Mouse (Mus musculus): ENCODE results near the gene Macrod2. TPM values are rescaled to one million over a fixed set of nuclear protein-coding genes. Genes with fewer than 3 reads are reported as not detected.

The Macrod2 gene
- polyA plus RNA-seq, 1 experiment from 2014 or later: 22.7 TPM

- H3K4me1 ChIP-seq (replicated peaks): no peaks in the 10 kb centered on the region
- H3K4me2 ChIP-seq: no peak overlapping the region
- H3K4me3 ChIP-seq: no peak overlapping the region
- no peaks in the 10 kb centered on the region for H3K27me3 ChIP-seq (replicated peaks)
- no peaks in the 10 kb centered on the region for H3K36me3 ChIP-seq
- no peak for ATAC-seq (ENCODE audit: insufficient number of reproducible peaks, low FRiP score)
- H3K9me3 ChIP-seq (replicated peaks): no peaks in the 10 kb centered on the region
- H3K27ac ChIP-seq (ENCODE audit: poor library complexity, severe bottlenecking): no peak overlapping the region
- no peak overlapping the region for H3K9ac ChIP-seq
- 72% methylated on average over 4 of the region's 4 CpGs for WGBS
Measured at GRCm38 (mm10) chr2:141163918-141164317, 768.8 kb downstream of the Macrod2 start.

GRCm38 (mm10) chr2:141169586-141169985 is 774.5 kb downstream of the Macrod2 start:
- no peak for ATAC-seq (ENCODE audit: insufficient number of reproducible peaks, low FRiP score)
- Histone ChIP-seq H3K27me3 (replicated peaks) (no peaks in the 10 kb centered on the region), H3K9ac (no peak overlapping the region), H3K9me3 (replicated peaks) (no peaks in the 10 kb centered on the region), H3K4me3 (no peak overlapping the region), H3K27ac (ENCODE audit: poor library complexity, severe bottlenecking) (no peak overlapping the region), H3K36me3 (no peaks in the 10 kb centered on the region), H3K4me1 (replicated peaks) (no peaks in the 10 kb centered on the region), H3K4me2 (no peak overlapping the region)
- 76% methylated on average over 3 of the region's 3 CpGs for WGBS

GRCm38 (mm10) chr2:141173167-141173566 is 778.1 kb downstream of the Macrod2 start:
- Histone ChIP-seq H3K27me3 (replicated peaks) (no peaks in the 10 kb centered on the region), H3K36me3 (no peaks in the 10 kb centered on the region), H3K9me3 (replicated peaks) (no peaks in the 10 kb centered on the region), H3K27ac (ENCODE audit: poor library complexity, severe bottlenecking) (no peak overlapping the region), H3K9ac (no peak overlapping the region), H3K4me2 (no peak overlapping the region), H3K4me3 (no peak overlapping the region), H3K4me1 (replicated peaks) (no peaks in the 10 kb centered on the region)
- ATAC-seq (ENCODE audit: insufficient number of reproducible peaks, low FRiP score): no peak
- WGBS: 71% methylated on average over 1 of the region's 1 CpGs

- no peak for ATAC-seq (ENCODE audit: insufficient number of reproducible peaks, low FRiP score)
- no peaks in the 10 kb centered on the region for H3K36me3 ChIP-seq
- no peak overlapping the region for H3K27ac ChIP-seq (ENCODE audit: poor library complexity, severe bottlenecking)
- no peaks in the 10 kb centered on the region for H3K9me3 ChIP-seq (replicated peaks)
- no peak overlapping the region for H3K9ac ChIP-seq
- H3K4me2 ChIP-seq: no peak overlapping the region
- H3K4me1 ChIP-seq (replicated peaks): no peaks in the 10 kb centered on the region
- WGBS: 74% methylated on average over 3 of the region's 3 CpGs
- no peaks in the 10 kb centered on the region for H3K27me3 ChIP-seq (replicated peaks)
- no peak overlapping the region for H3K4me3 ChIP-seq
Measured at GRCm38 (mm10) chr2:141173607-141174006, 778.5 kb downstream of the Macrod2 start.

GRCm38 (mm10) chr2:141180656-141181055 is 785.5 kb downstream of the Macrod2 start:
- Histone ChIP-seq H3K27me3 (replicated peaks) (no peaks in the 10 kb centered on the region), H3K4me2 (no peak overlapping the region), H3K4me3 (no peak overlapping the region), H3K9me3 (replicated peaks) (no peaks in the 10 kb centered on the region), H3K9ac (no peak overlapping the region), H3K27ac (ENCODE audit: poor library complexity, severe bottlenecking) (no peak overlapping the region), H3K36me3 (no peaks in the 10 kb centered on the region), H3K4me1 (replicated peaks) (no peaks in the 10 kb centered on the region)
- no peak for ATAC-seq (ENCODE audit: insufficient number of reproducible peaks, low FRiP score)
- 67% methylated on average over 1 of the region's 1 CpGs for whole genome bisulfite sequencing

GRCm38 (mm10) chr2:141182034-141182759 is 787.1 kb downstream of the Macrod2 start:
- no peak for ATAC-seq (ENCODE audit: insufficient number of reproducible peaks, low FRiP score)
- Histone ChIP-seq H3K27ac (ENCODE audit: poor library complexity, severe bottlenecking) (no peak overlapping the region), H3K27me3 (replicated peaks) (no peaks in the 10 kb centered on the region), H3K4me3 (no peak overlapping the region), H3K4me2 (no peak overlapping the region), H3K9ac (no peak overlapping the region), H3K36me3 (no peaks in the 10 kb centered on the region), H3K9me3 (replicated peaks) (no peaks in the 10 kb centered on the region), H3K4me1 (replicated peaks) (no peaks in the 10 kb centered on the region)
- WGBS: 72% methylated on average over 5 of the region's 5 CpGs

GRCm38 (mm10) chr2:141194476-141194875 is 799.4 kb downstream of the Macrod2 start:
- ATAC-seq (ENCODE audit: insufficient number of reproducible peaks, low FRiP score): no peak
- no peaks in the 10 kb centered on the region for H3K27me3 ChIP-seq (replicated peaks)
- H3K9me3 ChIP-seq (replicated peaks): no peaks in the 10 kb centered on the region
- no peak overlapping the region for H3K27ac ChIP-seq (ENCODE audit: poor library complexity, severe bottlenecking)
- H3K4me1 ChIP-seq (replicated peaks): 0 out of 2 replicates have a peak, but pooled peaks cover 3% of the 10 kb centered on the region
- H3K4me3 ChIP-seq: no peak overlapping the region
- no peak overlapping the region for H3K9ac ChIP-seq
- no peaks in the 10 kb centered on the region for H3K36me3 ChIP-seq
- H3K4me2 ChIP-seq: no peak overlapping the region

- no peak for ATAC-seq (ENCODE audit: insufficient number of reproducible peaks, low FRiP score)
Measured at GRCm38 (mm10) chr2:141200481-141200880, 805.4 kb downstream of the Macrod2 start.

GRCm38 (mm10) chr2:141201303-141202014 is 806.4 kb downstream of the Macrod2 start:
- Histone ChIP-seq H3K27me3 (replicated peaks) (no peaks in the 10 kb centered on the region), H3K9ac (no peak overlapping the region), H3K27ac (ENCODE audit: poor library complexity, severe bottlenecking) (no peak overlapping the region), H3K36me3 (no peaks in the 10 kb centered on the region), H3K4me1 (replicated peaks) (no peaks in the 10 kb centered on the region), H3K4me3 (no peak overlapping the region), H3K9me3 (replicated peaks) (no peaks in the 10 kb centered on the region), H3K4me2 (no peak overlapping the region)
- ATAC-seq (ENCODE audit: insufficient number of reproducible peaks, low FRiP score): no peak
- 76% methylated on average over 2 of the region's 2 CpGs for WGBS

More at GRCm38 (mm10) chr2:141200481-141200880, 805.4 kb downstream of the Macrod2 start:
- H3K27ac ChIP-seq (ENCODE audit: poor library complexity, severe bottlenecking): no peak overlapping the region
- H3K36me3 ChIP-seq: no peaks in the 10 kb centered on the region
- H3K9ac ChIP-seq: no peak overlapping the region
- 71% methylated on average over 4 of the region's 4 CpGs for WGBS
- no peaks in the 10 kb centered on the region for H3K9me3 ChIP-seq (replicated peaks)
- H3K4me1 ChIP-seq (replicated peaks): no peaks in the 10 kb centered on the region
- no peak overlapping the region for H3K4me3 ChIP-seq
- no peaks in the 10 kb centered on the region for H3K27me3 ChIP-seq (replicated peaks)
- no peak overlapping the region for H3K4me2 ChIP-seq

- WGBS: 80% methylated on average over 1 of the region's 1 CpGs
- no peaks in the 10 kb centered on the region for H3K9me3 ChIP-seq (replicated peaks)
- H3K4me3 ChIP-seq: no peak overlapping the region
- ATAC-seq (ENCODE audit: insufficient number of reproducible peaks, low FRiP score): no peak
- H3K27me3 ChIP-seq (replicated peaks): no peaks in the 10 kb centered on the region
- H3K9ac ChIP-seq: no peak overlapping the region
- no peak overlapping the region for H3K4me2 ChIP-seq
- H3K36me3 ChIP-seq: no peaks in the 10 kb centered on the region
- H3K27ac ChIP-seq (ENCODE audit: poor library complexity, severe bottlenecking): no peak overlapping the region
- no peaks in the 10 kb centered on the region for H3K4me1 ChIP-seq (replicated peaks)
Measured at GRCm38 (mm10) chr2:141202015-141202364, 806.9 kb downstream of the Macrod2 start.

GRCm38 (mm10) chr2:141211346-141211745 is 816.2 kb downstream of the Macrod2 start:
- H3K4me3 ChIP-seq: no peak overlapping the region
- no peak overlapping the region for H3K4me2 ChIP-seq
- no peak for ATAC-seq (ENCODE audit: insufficient number of reproducible peaks, low FRiP score)
- no peaks in the 10 kb centered on the region for H3K36me3 ChIP-seq
- H3K4me1 ChIP-seq (replicated peaks): no peaks in the 10 kb centered on the region
- WGBS: 82% methylated on average over 5 of the region's 5 CpGs
- H3K27ac ChIP-seq (ENCODE audit: poor library complexity, severe bottlenecking): no peak overlapping the region
- no peaks in the 10 kb centered on the region for H3K27me3 ChIP-seq (replicated peaks)
- H3K9me3 ChIP-seq (replicated peaks): no peaks in the 10 kb centered on the region
- H3K9ac ChIP-seq: no peak overlapping the region

All from heart, embryonic 12.5 days (tissue).